Mouse (Mus musculus): Measurements from ENCODE around the gene Mpzl2.

The Mpzl2 gene

DNA sequence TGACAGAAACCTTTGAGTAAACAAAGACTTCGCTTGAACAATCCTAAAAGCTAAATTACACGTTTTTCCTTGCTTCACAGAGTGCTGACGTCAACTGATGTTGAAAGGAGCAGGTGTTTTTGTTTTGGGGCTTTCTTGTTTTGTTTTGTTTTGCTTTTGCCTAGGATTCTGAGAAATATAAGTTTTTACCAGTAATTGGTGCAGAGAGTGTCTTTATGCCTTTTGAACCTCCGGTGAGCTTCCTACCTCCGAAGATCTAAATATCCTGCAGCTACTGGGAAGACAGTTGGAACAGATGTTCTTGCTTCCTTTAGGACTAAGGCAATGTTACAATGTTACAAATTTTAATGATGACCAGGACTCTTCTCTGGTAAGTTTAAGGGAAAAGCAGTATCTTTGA lies at the start of gene Mpzl2:
Gene Mpzl2 (plus strand): TSS at position 301 of the 400 bp plus-strand sequence.
- no peak for ATAC-seq (ENCODE audit: insufficient number of reproducible peaks, low FRiP score, low TSS enrichment)

DNA sequence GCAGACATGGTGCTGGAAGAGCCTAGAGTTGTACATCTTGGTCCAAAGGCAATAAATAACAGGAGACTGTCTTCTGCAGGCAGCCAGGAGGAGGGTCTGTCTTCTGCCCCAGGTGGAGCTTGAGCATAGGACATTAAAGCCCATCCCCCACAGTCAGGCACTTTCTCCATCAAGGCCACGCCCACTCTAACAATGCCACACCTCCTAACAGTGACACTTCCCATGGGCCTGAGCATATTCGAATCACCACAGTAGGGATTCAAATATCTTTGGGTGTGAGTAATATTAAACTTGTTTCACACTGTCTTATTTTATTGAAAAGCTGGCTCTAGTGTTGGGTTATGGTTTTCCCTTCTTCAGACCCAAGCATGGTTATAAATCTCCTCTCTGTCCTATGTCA lies 47.8 kb upstream of the Mpzl2 start:
- ATAC-seq (ENCODE audit: insufficient number of reproducible peaks, low FRiP score, low TSS enrichment) = no peak

DNA sequence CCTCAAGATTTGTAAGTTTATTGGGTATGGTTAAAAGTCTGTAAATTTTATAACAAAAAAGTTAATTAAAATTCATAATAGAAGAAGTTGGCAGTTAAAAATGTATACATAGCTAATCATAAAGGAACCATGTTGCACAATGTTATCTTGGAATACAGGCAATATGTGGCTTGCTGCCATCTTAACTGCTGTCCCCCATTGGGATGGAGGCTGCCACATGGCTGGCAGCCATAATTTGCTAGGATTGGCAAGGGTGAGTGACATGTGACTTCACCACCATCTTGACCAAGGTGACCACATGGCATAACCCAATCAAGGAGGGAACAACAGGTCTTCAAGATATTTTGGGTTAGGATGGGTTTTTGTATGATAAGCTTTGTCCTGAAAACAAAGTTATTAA lies 47.3 kb upstream of the Mpzl2 start:
- ATAC-seq (ENCODE audit: insufficient number of reproducible peaks, low FRiP score, low TSS enrichment) = no peak

- ATAC-seq (ENCODE audit: insufficient number of reproducible peaks, low FRiP score, low TSS enrichment) = no peak
Observed at GRCm38 (mm10) chr9:44993268-44993667, 46.3 kb upstream of the Mpzl2 start.

DNA sequence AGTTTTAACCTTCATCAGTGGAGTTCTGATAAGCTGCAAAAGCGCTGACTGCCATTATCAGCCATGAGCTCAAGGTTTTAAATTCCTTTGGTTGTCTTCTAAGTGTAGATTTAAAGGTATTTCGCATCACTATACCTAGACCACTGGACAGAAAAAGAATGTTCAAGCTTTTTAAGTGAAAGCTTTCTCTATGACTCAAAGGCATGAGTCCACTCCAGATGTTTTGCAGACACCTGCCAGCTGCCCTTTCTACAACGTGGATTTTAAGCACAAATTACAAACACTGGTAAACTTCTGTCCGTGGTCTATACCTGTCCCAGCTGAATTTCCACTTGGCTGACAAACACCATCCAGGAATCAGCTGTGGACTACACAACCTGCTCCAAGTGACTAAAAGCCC lies 44.6 kb upstream of the Mpzl2 start:
- no peak for ATAC-seq (ENCODE audit: insufficient number of reproducible peaks, low FRiP score, low TSS enrichment)

- no peak for ATAC-seq (ENCODE audit: insufficient number of reproducible peaks, low FRiP score, low TSS enrichment)
Observed at GRCm38 (mm10) chr9:44996590-44996989, 43.0 kb upstream of the Mpzl2 start.

GRCm38 (mm10) chr9:44998138-44998537 lies 41.5 kb upstream of the Mpzl2 start:
- no peak for ATAC-seq (ENCODE audit: insufficient number of reproducible peaks, low FRiP score, low TSS enrichment)

GRCm38 (mm10) chr9:44999171-44999570 lies 40.4 kb upstream of the Mpzl2 start:
- ATAC-seq (ENCODE audit: insufficient number of reproducible peaks, low FRiP score, low TSS enrichment) = peak; percentile 66; the same call in 1 of the 2 replicates

- no peak for ATAC-seq (ENCODE audit: insufficient number of reproducible peaks, low FRiP score, low TSS enrichment)
Observed at GRCm38 (mm10) chr9:44999776-45000175, 39.8 kb upstream of the Mpzl2 start.

DNA sequence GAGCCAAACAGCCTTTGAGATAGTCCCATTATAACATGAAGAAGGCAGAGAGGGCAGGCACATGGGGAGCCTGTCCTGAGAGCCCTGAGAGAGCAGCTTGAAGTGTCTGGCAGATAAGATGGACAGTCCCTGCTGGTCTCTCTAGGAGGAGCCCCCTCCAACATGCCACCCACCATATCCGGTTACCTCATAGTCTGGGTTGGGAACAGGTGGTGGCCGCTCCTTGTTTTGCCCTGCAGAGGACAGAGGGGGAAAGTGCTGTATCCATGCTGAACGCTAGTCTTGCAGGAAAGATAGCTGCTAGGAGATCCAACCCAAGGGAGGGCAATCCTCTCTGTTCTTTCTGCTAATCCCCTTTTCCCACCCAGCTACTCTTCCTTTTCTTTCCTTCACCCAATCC lies 39.4 kb upstream of the Mpzl2 start:
- ATAC-seq (ENCODE audit: insufficient number of reproducible peaks, low FRiP score, low TSS enrichment) = no peak

DNA sequence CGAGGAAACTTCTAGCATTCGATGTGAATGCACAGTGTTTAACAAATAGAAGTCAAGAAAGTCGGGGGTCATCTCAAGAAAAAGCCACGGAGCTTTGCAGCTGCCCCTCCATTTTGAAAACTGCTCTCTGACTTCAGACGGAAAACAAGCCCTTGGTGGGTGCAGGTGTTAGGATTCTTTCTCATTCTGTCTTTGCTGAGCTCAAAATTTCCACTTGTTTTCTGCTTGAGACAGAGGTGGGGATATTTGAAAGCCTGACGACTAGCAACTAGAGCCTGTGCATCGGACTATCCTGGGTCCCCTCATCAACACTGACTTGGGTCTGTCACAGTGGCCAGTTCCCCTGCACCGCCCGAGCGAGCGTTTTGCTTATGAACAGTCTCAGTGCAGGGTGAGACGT lies 32.2 kb upstream of the Mpzl2 start:
- no peak for ATAC-seq (ENCODE audit: insufficient number of reproducible peaks, low FRiP score, low TSS enrichment)

- no peak for ATAC-seq (ENCODE audit: insufficient number of reproducible peaks, low FRiP score, low TSS enrichment)
Observed at GRCm38 (mm10) chr9:45008342-45008741, 31.3 kb upstream of the Mpzl2 start.

GRCm38 (mm10) chr9:45009180-45010078 lies 30.2 kb upstream of the Mpzl2 start, which contains the start of gene Cd3e:
TSS of gene Cd3e (minus strand) at chr9:45009627.
- ATAC-seq (ENCODE audit: insufficient number of reproducible peaks, low FRiP score, low TSS enrichment) = no peak

DNA sequence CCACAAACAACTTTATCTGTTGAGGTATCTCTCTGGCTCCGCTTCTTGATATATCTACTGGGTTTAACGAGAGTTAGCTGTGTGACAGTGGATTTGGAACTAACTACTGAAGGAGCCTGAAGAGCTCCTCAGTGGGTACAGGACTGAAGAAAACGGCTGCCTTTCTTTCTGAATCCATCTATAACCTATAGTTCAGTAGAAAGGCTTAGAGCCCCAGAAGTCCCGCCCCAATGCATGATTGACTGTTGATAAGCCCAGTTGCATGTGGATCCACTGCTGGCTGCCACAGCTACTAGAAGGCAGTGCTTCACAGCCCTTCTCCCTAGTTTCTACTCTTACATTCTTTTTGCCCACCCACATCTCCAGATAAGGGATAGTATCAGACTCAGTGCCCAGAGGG lies 29.1 kb upstream of the Mpzl2 start:
- ATAC-seq (ENCODE audit: insufficient number of reproducible peaks, low FRiP score, low TSS enrichment) = no peak

GRCm38 (mm10) chr9:45011291-45011690 lies 28.3 kb upstream of the Mpzl2 start:
- no peak for ATAC-seq (ENCODE audit: insufficient number of reproducible peaks, low FRiP score, low TSS enrichment)

DNA sequence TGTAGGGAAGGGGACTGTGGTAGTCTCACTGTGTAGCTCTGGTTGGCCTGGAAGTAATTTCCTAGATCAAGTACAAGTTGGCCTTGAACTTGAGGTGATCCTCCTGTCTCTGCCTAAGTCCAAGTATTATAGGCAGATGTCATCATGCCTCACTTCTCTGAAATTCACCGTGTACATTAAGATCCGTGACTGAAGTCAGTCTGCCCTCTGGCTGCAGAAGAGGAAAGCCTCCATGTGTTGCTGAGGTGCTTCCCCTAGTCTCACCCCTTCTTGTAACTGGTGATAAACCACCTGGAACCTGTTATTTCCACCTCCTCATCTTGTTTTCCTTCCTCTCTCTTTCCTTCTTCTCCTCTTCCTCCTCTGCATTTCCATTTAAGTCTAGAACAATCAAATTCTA lies 24.7 kb upstream of the Mpzl2 start:
- ATAC-seq (ENCODE audit: insufficient number of reproducible peaks, low FRiP score, low TSS enrichment) = no peak

DNA sequence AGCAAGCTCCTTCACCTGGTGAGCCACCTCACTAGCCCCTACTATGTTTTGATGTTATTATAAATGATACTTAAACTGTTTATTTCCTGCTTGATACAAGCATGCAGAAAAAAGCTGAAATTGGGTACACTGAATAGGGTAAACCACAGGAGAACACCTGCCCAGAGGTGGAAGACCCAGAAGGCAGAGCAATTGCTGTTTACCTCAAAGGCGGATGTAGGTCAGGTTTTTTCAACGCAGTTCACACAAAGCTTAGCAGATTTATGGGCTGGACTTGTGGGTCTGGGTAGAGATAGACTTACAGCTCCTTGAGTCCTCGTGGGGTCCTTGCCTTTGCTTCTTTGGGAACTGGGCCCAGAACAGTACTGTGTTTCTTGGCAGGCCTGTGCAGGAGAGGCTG lies 23.8 kb upstream of the Mpzl2 start:
- ATAC-seq (ENCODE audit: insufficient number of reproducible peaks, low FRiP score, low TSS enrichment) = no peak

DNA sequence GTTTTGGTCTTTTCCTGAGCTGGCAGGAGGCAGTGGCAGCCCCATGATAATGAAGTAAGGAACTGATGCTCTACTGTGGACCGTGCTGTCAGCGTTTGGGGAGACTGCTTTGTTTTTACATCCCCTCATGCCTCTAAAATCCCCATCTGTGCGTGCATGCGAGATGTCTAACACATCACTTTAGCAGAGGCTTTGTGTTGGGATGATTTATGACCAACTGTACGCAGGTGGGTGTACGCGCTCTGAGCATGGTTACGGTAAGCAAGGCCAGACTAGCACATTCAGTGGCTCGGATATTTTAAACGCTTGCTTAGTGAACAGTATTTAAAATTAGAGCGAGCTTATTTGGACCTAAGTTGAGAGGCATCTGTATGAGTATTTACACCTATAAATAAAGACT lies 21.6 kb upstream of the Mpzl2 start:
- ATAC-seq (ENCODE audit: insufficient number of reproducible peaks, low FRiP score, low TSS enrichment) = no peak

DNA sequence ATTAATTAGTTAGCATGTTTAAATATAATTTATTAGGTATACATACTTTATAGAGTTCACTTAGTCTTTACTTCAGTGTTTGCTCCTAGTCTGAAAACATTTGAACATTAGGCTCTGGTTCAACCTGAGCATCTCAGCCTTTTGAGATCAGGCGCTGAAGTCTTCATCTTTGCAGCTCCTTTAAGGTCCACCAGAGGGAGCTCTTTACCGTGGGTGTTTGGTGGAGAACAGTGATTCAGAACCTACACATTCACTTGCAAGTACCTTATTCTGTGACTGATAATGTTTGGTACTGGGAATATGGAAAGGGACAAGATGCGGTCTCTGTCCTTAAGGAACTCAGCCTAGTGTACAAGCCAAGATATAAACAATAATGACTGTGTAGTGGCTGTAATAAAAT lies 16.8 kb upstream of the Mpzl2 start:
- no peak for ATAC-seq (ENCODE audit: insufficient number of reproducible peaks, low FRiP score, low TSS enrichment)

GRCm38 (mm10) chr9:45023638-45024037 lies 16.0 kb upstream of the Mpzl2 start:
- ATAC-seq (ENCODE audit: insufficient number of reproducible peaks, low FRiP score, low TSS enrichment) = no peak

DNA sequence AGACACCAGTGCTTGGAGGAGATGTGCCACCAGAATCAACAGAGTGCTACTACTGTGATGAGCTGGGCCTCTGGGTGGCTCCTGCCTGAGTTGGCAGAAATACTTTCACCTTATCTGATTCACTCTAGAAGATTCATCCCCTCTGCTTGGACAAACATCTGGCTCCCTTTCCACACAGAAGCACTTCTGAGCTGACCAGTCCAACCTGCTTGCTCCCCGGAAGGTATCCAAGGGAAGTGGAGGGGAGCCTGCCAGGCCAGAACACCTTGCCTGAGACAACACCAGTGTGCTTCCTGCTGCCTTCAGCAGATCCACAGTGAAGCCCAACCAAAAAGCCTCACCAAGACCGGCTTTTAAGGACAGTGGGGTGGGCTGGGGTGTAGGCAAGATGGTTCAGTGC lies 15.4 kb upstream of the Mpzl2 start:
- no peak for ATAC-seq (ENCODE audit: insufficient number of reproducible peaks, low FRiP score, low TSS enrichment)

DNA sequence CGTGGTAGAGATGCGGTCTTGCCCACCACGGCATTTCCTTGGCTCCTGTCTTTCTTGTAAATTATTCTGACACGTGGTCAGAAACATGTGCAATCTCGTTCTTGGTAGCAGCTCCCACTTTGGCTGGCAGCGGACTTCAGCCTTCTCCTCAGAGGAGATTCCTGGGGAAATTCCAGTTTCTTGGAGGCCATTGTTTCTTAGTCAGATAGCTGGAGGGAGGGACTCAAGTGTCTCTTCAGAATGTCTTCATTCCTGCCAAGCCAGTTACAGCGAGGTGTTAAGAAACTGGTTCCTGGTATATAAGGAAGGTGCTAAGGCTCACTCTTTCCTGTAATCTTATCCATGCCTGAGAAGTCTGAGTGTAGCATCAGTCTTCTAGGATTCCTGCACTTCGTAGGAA lies 12.2 kb upstream of the Mpzl2 start:
- ATAC-seq (ENCODE audit: insufficient number of reproducible peaks, low FRiP score, low TSS enrichment) = no peak
